ENCODE assay signal across 8 mouse cellular contexts in the genomic region with DNA sequence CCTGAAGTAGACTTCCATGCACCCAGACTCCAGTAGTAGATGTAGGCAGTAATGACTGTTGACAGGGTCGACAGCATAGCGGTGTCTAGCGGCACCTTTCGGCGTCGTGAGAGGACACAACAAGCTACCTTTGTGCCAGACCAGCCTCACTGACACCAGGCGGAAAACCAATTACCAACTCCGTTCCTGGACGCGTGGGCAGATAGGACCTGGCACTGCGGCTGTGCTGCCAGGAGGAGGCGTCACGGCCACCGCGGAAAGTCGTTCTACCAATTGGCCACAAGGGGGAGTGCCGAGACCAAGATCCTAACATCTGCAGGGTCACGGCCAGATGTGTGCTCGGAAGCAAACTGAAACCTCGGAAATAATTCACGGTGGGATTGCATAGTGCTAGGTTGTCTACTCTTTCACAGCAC. TPM values are rescaled to one million over a fixed set of nuclear protein-coding genes. Genes with fewer than 3 reads are reported as not detected.
DNase-seq lines count a peak whose midpoint lies in the region; ATAC-seq lines count a peak whose summit lies in the region.

No protein-coding gene starts in this region.

- ATAC-seq in hindbrain, embryonic 12.5 days (ENCODE audit: low FRiP score): peak; percentile 68

- peak; percentile 78 for DNase-seq in Muller cell, postnatal 12 days (ENCODE audit: inconsistent ontology term)
- DNase-seq in cerebellum, adult 9-11 months: peak; percentile 22
- DNase-seq in frontal cortex, adult 2 months (ENCODE audit: extremely low spot score in 1 of 2, low spot score in 1 of 2): peak; percentile 38 to 90
- DNase-seq in layer of hippocampus, postnatal 14 days (ENCODE audit: low spot score in 2 of 2): peak; percentile 55 to 70
- peak; percentile 87 for DNase-seq in lung, postnatal 10 days
- DNase-seq in ovary, postnatal 14 days (ENCODE audit: low spot score): peak; percentile 80
- peak; percentile 88 for DNase-seq in thymus, postnatal 14 days

- H3K4me1 ChIP-seq in hindbrain, embryonic 12.5 days: 0 out of 2 replicates have a peak, but pooled peaks cover 6% of the 10 kb centered on the region

- peaks cover 36% of the 10 kb centered on the region for H3K27me3 ChIP-seq in hindbrain, embryonic 12.5 days

- no peak overlapping the region for H3K9ac ChIP-seq in hindbrain, embryonic 12.5 days

- no peaks in the 10 kb centered on the region for H3K36me3 ChIP-seq in hindbrain, embryonic 12.5 days

- H3K9me3 ChIP-seq in hindbrain, embryonic 12.5 days (replicated peaks): no peaks in the 10 kb centered on the region

- 2% methylated on average over 21 of the region's 21 CpGs for WGBS in hindbrain, embryonic 12.5 days

- no peak overlapping the region for H3K27ac ChIP-seq in hindbrain, embryonic 12.5 days

- peak overlapping the region; percentile 32 for H3K4me2 ChIP-seq in hindbrain, embryonic 12.5 days (replicated peaks)

- H3K4me3 ChIP-seq in hindbrain, embryonic 12.5 days: no peak overlapping the region

RNA-seq across cellular contexts. Expression of a gene that starts 15.3 kb away (rescaled TPM):
- not detected in 2 replicates for polyA plus RNA-seq in frontal cortex, adult 2 months (2012; rRNA removed)
- polyA plus RNA-seq in hindbrain, embryonic 12.5 days (2016; fragmentation: Nextera tagmentation; extraction: Ambion mirVana): not detected in 2 replicates
- not detected for total RNA-seq in layer of hippocampus, postnatal 14 days (2021)

RNA-seq across cellular contexts. Expression of a gene that starts 31.0 kb away (rescaled TPM):
- not detected in 2 replicates for polyA plus RNA-seq in frontal cortex, adult 2 months (2012; rRNA removed)
- polyA plus RNA-seq in hindbrain, embryonic 12.5 days (2016; fragmentation: Nextera tagmentation; extraction: Ambion mirVana): 0.53 and 1.3 TPM in 2 replicates
- total RNA-seq in layer of hippocampus, postnatal 14 days (2021): under 1 TPM; 0.14 to 0.21 TPM

RNA-seq across cellular contexts. Expression of a gene that starts 58.6 kb away (rescaled TPM):
- polyA plus RNA-seq in frontal cortex, adult 2 months (2012; rRNA removed): 0.57 and 0.90 TPM in 2 replicates
- 1.4 and 1.6 TPM in 2 replicates for polyA plus RNA-seq in hindbrain, embryonic 12.5 days (2016; fragmentation: Nextera tagmentation; extraction: Ambion mirVana)
- 1 to 10 TPM; 2.1 to 2.2 TPM for total RNA-seq in layer of hippocampus, postnatal 14 days (2021)

Comparison
In these comparisons a context has a peak if more than half of its experiments do, and no peak if none do; other contexts are left out.
1. DNase-seq: peak in every context shown above with its lines; median percentile 88 in thymus, postnatal 14 days; 87 in lung, postnatal 10 days; 80 in ovary, postnatal 14 days; 78 in Muller cell, postnatal 12 days; 64 in frontal cortex, adult 2 months; 62 in layer of hippocampus, postnatal 14 days; 22 in cerebellum, adult 9-11 months.